Mouse (Mus musculus) G1E (cell line): ENCODE data around the gene Esyt1.

Source experiments
- CTCF ChIP-seq: IDR thresholded peaks from 2 replicates; pipeline ENCODE4 v1.5.1; 2012; ENCODE audit warnings: low read depth, low read length, inconsistent platforms, mixed read lengths
- POLR2AphosphoS5 ChIP-seq: IDR thresholded peaks from 2 replicates; pipeline ENCODE4 v1.6.1; 2012; ENCODE audit warnings: low read depth, low read length, inconsistent platforms; ENCODE audit not compliant: insufficient replicate concordance
- TAL1 ChIP-seq: conservative IDR thresholded peaks from 2 replicates; pipeline ENCODE4 v1.6.1; 2012; ENCODE audit warnings: low read depth, low read length, inconsistent platforms, mixed read lengths

- TF ChIP-seq CTCF (no peak), TAL1 (no peak), POLR2AphosphoS5 (no peak)
Observed at GRCm38 (mm10) chr10:128556963-128557362, 31.3 kb upstream of the Esyt1 start.
